Mouse (Mus musculus) midbrain, embryonic 12.5 days (tissue): Measurements from ENCODE around the gene Cnga3. TPM values are rescaled to one million over a fixed set of nuclear protein-coding genes. Genes with fewer than 3 reads are reported as not detected.
A peak's percentile ranks its signal among the peaks of the same experiment; 100 is the strongest.

Source experiments
- ATAC-seq: fragments of 200-750 bp; cut with Nextera tagmentation; 2 replicates; pipeline ENCODE4 v1.8.0; 2017; ENCODE audit warnings: low read depth, moderate TSS enrichment, moderate library complexity; ENCODE audit not compliant: low FRiP score
- H3K27ac ChIP-seq: fragments of 300-500 bp; sonication (generic); replicated peaks from 2 replicates; pipeline ENCODE4 v1.5.1; 2016; ENCODE audit warnings: mild to moderate bottlenecking
- H3K27me3 ChIP-seq: fragments of 300-500 bp; sonication (generic); 2 replicates; pipeline ENCODE4 v1.6.1; 2016; ENCODE audit warnings: mild to moderate bottlenecking
- H3K36me3 ChIP-seq: fragments of 300-500 bp; sonication (generic); 2 replicates; pipeline ENCODE4 v1.6.1; 2016
- H3K4me1 ChIP-seq: fragments of 300-500 bp; sonication (generic); 2 replicates; pipeline ENCODE4 v1.6.1; 2016
- H3K4me2 ChIP-seq: fragments of 300-500 bp; sonication (generic); replicated peaks from 2 replicates; pipeline ENCODE4 v1.6.1; 2016; ENCODE audit warnings: mild to moderate bottlenecking, moderate library complexity
- H3K4me3 ChIP-seq: fragments of 300-500 bp; sonication (generic); 2 replicates; pipeline ENCODE4 v1.5.1; 2016; ENCODE audit warnings: mild to moderate bottlenecking
- H3K9ac ChIP-seq: fragments of 300-500 bp; sonication (generic); replicated peaks from 2 replicates; pipeline ENCODE4 v1.6.1; 2016; ENCODE audit warnings: mild to moderate bottlenecking, moderate library complexity
- H3K9me3 ChIP-seq: fragments of 300-500 bp; sonication (generic); 2 replicates; pipeline ENCODE4 v1.6.1; 2016; ENCODE audit warnings: mild to moderate bottlenecking
- WGBS: fragments of 180-500 bp; shearing (Covaris S2); methylation state at CpG from one replicate; pipeline ENCODE4 v1.1.7; 2016; 5-methylcytosine and 5-hydroxymethylcytosine counted together
- polyA plus RNA-seq: library from polyadenylated mRNA; unstranded; fragments of >200 nt; fragmentation: Nextera tagmentation; extraction: Ambion mirVana; gene quantifications from 2 replicates; pipeline ENCODE4 v1.2.1, GENCODE M21; 2016

The Cnga3 gene
- 0.15 TPM in 1 of 2 replicates, not detected in the other for polyA plus RNA-seq

DNA sequence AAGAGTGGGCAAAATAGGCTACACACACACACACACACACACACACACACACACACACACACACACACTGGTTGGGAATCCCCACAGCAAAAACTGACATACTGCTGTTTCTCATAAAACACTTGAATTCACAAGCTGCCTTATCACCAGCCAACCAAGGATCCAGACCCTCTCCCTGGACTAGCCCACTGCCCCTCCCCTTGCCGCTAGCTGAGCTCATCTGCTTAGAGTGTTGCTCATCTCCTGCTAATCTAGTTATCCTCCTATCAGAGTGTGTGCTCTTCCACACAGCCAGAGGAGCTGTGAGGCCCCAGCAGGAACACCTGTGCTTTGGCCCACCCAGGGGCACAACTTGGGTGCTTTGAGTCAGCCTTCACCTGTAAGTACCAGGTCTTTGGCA, at the start of gene Cnga3:
Gene Cnga3, plus strand, starts transcription at position 291 of the 400 bp plus-strand sequence.
- Histone ChIP-seq H3K4me1 (peaks cover 6% of the 10 kb centered on the region; the same call in 1 of the 2 replicates), H3K9ac (no peak within 1 kb of the TSS), H3K27ac (no peak within 1 kb of the TSS), H3K4me3 (no peak within 1 kb of the TSS), H3K4me2 (no peak within 1 kb of the TSS), H3K36me3 (no peaks in the 10 kb centered on the region), H3K9me3 (no peaks in the 10 kb centered on the region), H3K27me3 (peaks cover 4% of the 10 kb centered on the region)
- no peak for ATAC-seq
- WGBS, result 50% methylated on average over 1 of the region's 1 CpGs

DNA sequence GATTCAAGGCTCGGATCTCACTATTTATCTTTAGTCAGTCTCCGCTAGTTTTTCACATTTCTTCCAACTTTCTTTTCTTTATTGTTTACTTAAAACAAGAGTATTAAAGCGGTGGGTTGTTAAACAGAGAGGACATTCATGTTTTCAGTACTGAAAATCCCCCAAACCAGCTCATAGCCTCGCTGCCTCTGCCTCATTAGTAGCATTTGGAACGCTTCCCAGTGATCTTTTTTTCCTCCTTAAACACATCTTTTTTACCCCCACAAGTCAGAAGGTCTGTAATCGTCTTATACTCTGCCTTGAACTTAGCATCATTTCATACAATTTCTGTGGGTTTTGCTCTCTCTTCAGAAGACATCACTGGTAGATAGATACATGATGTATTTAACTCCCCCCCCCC, 48.2 kb upstream of the Cnga3 start:
- Histone ChIP-seq H3K4me2 (no peak overlapping the region), H3K36me3 (no peaks in the 10 kb centered on the region), H3K27me3 (no peaks in the 10 kb centered on the region), H3K9me3 (no peaks in the 10 kb centered on the region), H3K4me1 (no peaks in the 10 kb centered on the region), H3K9ac (no peak overlapping the region), H3K27ac (no peak overlapping the region), H3K4me3 (no peak overlapping the region)
- WGBS, result 65% methylated on average over 6 of the region's 6 CpGs
- ATAC-seq, result no peak

DNA sequence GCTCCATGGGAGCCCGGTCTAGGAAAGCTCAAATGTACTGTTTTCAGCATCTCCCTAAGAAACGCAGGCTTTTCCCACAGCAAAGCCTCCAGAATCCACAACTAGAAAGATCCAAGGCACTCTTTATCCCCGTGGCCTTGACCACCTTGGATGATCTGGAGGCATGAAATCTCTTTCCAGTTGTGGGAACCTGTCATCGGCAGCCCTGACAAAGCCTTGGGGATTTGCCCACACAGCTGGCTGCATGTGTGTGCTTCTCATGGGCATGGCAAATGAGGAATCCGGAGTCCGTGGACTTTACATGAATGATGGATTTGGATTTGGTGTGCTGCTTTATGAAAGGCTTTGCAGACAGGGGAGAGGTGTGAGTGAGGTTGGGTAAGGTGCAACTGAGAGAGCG, 46.3 kb upstream of the Cnga3 start:
- ATAC-seq, result no peak
- H3K36me3 ChIP-seq, result no peaks in the 10 kb centered on the region
- H3K9ac ChIP-seq, result no peak overlapping the region
- no peaks in the 10 kb centered on the region for H3K9me3 ChIP-seq
- H3K27ac ChIP-seq, result no peak overlapping the region
- WGBS, result 79% methylated on average over 7 of the region's 7 CpGs
- H3K4me2 ChIP-seq, result no peak overlapping the region
- H3K27me3 ChIP-seq, result no peaks in the 10 kb centered on the region
- H3K4me3 ChIP-seq, result no peak overlapping the region
- no peaks in the 10 kb centered on the region for H3K4me1 ChIP-seq

DNA sequence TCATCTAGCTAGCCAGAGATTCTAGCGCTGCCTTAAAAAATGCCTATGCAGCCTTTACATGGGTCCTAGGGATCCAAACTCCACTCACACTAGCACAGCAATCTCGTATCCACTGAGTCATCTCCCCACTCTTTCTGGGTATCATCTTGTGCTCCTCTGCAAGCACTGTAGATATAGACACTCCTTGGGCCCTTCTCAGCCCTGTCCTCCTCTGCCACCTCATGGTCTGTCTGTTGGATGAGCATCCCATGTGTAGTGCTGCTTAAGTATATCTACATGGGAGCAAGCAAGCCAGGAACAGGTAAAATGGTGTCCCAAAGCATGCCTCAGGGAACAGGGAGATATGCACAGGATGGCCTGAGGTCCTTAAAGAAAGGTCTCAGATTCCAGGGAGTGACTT, 36.4 kb upstream of the Cnga3 start:
- ATAC-seq, result no peak
- no peaks in the 10 kb centered on the region for H3K36me3 ChIP-seq
- H3K9ac ChIP-seq, result no peak overlapping the region
- no peak overlapping the region for H3K4me3 ChIP-seq
- H3K4me1 ChIP-seq, result no peaks in the 10 kb centered on the region
- H3K9me3 ChIP-seq, result no peaks in the 10 kb centered on the region
- no peaks in the 10 kb centered on the region for H3K27me3 ChIP-seq
- H3K4me2 ChIP-seq, result no peak overlapping the region
- WGBS, result 84% methylated on average over 2 of the region's 2 CpGs
- no peak overlapping the region for H3K27ac ChIP-seq

DNA sequence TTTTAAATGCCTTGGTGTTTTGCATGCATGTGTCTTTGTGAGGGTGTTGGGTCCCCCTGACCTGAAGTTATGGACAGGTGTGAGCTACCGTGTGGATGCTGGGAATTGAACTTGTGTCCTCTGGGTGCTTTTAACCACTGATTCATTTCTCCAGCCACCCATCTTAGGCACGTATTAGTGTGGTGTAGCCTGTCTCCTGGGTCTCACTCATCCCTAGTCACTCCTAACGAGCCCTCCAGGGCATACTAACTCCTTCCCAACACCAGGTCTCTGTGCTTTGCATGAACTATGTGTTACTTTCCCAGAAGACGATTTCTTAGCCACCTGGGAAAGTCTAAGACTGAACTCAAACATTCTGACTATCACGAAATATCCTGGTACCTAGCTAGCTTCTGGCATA, 34.4 kb upstream of the Cnga3 start:
- Histone ChIP-seq H3K9ac (no peak overlapping the region), H3K36me3 (no peaks in the 10 kb centered on the region), H3K27ac (no peak overlapping the region), H3K9me3 (no peaks in the 10 kb centered on the region), H3K4me1 (no peaks in the 10 kb centered on the region), H3K27me3 (no peaks in the 10 kb centered on the region), H3K4me3 (no peak overlapping the region), H3K4me2 (no peak overlapping the region)
- ATAC-seq, result no peak
- 66% methylated on average over 5 of the region's 5 CpGs for WGBS

DNA sequence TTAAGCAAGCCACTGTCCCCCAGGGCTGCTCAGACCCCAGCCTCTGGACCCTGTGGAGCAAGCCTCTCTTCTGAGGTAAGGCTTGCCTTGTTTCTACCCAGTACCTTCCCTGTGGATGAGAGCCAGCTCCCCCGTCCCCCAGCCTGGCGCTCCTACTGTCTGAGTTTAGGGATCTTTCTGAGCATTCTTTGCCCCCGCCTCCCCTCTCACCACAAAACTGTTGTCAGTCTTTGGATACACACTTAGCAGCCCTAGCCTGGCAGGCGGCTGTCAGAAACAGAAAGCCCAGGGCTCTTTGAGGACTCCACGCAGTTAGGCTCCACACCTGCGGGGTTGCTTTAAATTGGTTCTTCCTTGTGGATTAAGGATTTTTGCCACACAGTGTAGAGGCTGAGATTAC, 27.2 kb upstream of the Cnga3 start:
- peaks cover 10% of the 10 kb centered on the region for H3K4me1 ChIP-seq

DNA sequence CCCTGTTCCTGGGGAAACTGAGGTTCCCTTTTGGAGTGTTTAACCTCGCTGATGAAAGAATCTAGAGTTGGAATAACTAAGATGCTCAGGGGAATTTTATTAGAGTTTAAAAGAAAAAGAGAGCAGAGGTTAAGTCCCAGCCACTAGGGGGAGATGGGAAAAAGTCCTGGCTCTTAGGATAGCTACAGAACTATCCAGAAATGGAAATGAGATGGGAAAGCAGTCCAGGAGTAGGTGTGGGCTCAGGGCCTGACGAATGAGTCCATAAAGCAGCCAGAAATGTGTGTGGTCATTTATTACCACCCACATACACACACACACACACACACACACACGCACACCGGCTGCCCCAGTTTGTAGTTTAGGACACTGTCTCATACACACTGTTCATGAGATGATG, 19.6 kb upstream of the Cnga3 start:
- no peaks in the 10 kb centered on the region for H3K4me1 ChIP-seq
- H3K4me3 ChIP-seq, result no peak overlapping the region
- H3K27me3 ChIP-seq, result no peaks in the 10 kb centered on the region
- H3K9me3 ChIP-seq, result no peaks in the 10 kb centered on the region
- H3K27ac ChIP-seq, result no peak overlapping the region
- H3K9ac ChIP-seq, result no peak overlapping the region
- H3K4me2 ChIP-seq, result no peak overlapping the region
- no peak for ATAC-seq
- 66% methylated on average over 4 of the region's 4 CpGs for WGBS
- no peaks in the 10 kb centered on the region for H3K36me3 ChIP-seq

More for the DNA sequence above, 27.2 kb upstream of the Cnga3 start:
- no peaks in the 10 kb centered on the region for H3K9me3 ChIP-seq
- no peaks in the 10 kb centered on the region for H3K27me3 ChIP-seq
- no peak overlapping the region for H3K4me2 ChIP-seq
- ATAC-seq, result no peak
- no peaks in the 10 kb centered on the region for H3K36me3 ChIP-seq
- no peak overlapping the region for H3K27ac ChIP-seq
- H3K4me3 ChIP-seq, result no peak overlapping the region
- 63% methylated on average over 6 of the region's 6 CpGs for WGBS
- H3K9ac ChIP-seq, result no peak overlapping the region

DNA sequence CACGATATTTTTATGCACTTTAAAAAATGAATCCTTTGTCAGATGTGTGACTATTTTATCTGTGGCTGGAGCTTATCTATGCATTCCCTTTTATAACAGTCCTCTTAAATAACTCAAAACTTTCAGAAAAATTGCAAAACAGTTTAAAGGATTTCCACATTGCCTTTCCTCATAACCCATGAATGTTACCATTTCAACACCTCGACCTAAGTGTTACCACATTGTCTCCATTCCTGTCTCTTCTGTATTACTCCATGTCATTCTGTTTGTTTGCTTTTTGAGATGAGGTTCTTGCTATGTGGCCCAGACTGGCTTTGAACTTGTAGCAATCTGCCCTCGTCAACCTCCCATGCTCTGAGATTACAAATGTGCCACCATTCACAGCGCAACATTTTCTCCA, 12.8 kb upstream of the Cnga3 start:
- no peak overlapping the region for H3K4me2 ChIP-seq
- H3K4me3 ChIP-seq, result no peak overlapping the region
- H3K36me3 ChIP-seq, result no peaks in the 10 kb centered on the region
- H3K27ac ChIP-seq, result no peak overlapping the region
- H3K4me1 ChIP-seq, result no peaks in the 10 kb centered on the region
- WGBS, result 92% methylated on average over 4 of the region's 4 CpGs
- no peak overlapping the region for H3K9ac ChIP-seq
- no peaks in the 10 kb centered on the region for H3K27me3 ChIP-seq
- ATAC-seq, result no peak
- no peaks in the 10 kb centered on the region for H3K9me3 ChIP-seq

DNA sequence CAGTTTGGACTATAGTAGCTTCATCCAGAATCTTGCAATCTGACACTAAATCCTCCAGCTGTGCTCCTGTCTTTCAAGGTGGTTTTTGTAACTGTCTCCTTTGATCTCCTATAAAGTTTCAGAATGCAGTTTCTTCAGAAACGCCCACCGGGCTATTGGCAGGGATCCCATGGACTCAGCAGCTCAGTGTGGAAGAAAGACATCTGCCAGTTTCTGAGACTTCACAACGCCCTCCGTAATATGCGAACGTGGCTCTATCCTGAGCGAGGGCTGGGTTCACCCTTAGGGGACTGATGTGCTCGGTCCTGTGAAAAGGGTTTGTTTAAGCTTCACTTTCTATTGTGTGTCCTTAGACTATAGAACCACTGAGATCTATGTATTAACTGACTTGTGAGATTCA, 6.5 kb upstream of the Cnga3 start:
- H3K4me2 ChIP-seq, result no peak overlapping the region
- H3K9ac ChIP-seq, result no peak overlapping the region
- no peak overlapping the region for H3K27ac ChIP-seq
- no peaks in the 10 kb centered on the region for H3K36me3 ChIP-seq
- H3K27me3 ChIP-seq, result no peaks in the 10 kb centered on the region
- no peak overlapping the region for H3K4me3 ChIP-seq
- no peaks in the 10 kb centered on the region for H3K9me3 ChIP-seq
- WGBS, result 81% methylated on average over 8 of the region's 8 CpGs
- no peak for ATAC-seq
- H3K4me1 ChIP-seq, result no peaks in the 10 kb centered on the region

DNA sequence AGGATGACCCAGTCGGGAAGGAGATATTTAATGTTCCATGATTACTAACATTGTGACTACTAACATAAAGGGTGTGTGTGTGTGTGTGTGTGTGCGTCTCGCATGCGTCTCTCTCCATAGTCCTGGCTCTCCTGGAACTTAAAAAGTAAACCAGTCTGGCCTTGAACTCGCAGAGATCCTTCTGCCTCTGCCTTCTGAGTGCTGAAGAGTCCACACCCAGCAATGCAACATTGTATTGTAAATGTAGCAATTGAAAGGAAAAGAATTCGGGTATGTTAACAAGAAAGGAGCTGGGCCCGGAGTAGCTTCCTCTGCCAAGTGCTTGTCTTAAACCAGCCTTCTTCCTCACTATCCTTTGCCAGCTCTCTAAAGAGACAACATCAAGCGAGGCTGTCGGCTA, 1.9 kb upstream of the Cnga3 start:
- Histone ChIP-seq H3K36me3 (no peaks in the 10 kb centered on the region), H3K4me1 (no peaks in the 10 kb centered on the region), H3K9ac (no peak overlapping the region), H3K4me2 (no peak overlapping the region), H3K27me3 (0 out of 2 replicates have a peak, but pooled peaks cover 4% of the 10 kb centered on the region), H3K27ac (no peak overlapping the region), H3K9me3 (no peaks in the 10 kb centered on the region), H3K4me3 (no peak overlapping the region)
- 89% methylated on average over 9 of the region's 9 CpGs for WGBS
- ATAC-seq, result no peak

DNA sequence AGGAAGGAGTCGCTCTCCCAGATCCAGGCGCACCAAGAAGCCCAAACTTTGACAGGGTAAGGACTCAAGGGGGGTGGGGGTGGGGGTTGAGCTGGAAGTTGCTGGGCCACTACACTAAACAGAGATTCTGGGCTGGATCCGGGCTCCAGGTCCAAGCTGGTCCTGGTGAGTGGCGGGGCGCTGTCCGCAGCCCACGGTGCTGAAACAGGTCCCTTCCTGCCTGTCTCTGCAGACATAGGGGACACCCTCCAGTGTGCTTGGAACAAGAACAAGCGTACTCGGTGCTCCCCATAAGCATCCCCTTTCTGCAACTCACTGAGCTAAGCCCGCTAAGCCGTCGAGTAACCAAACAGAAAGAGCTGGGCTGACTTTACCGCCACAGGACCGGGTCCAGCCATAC, 4.2 kb downstream of the Cnga3 start:
- Histone ChIP-seq H3K4me3 (no peak overlapping the region), H3K4me1 (peaks cover 22% of the 10 kb centered on the region), H3K9me3 (no peaks in the 10 kb centered on the region), H3K9ac (no peak overlapping the region), H3K4me2 (peak overlapping the region; percentile 17), H3K36me3 (no peaks in the 10 kb centered on the region), H3K27me3 (peaks cover 4% of the 10 kb centered on the region), H3K27ac (no peak overlapping the region)
- WGBS, result 3% methylated on average over 13 of the region's 14 CpGs
- no peak for ATAC-seq

DNA sequence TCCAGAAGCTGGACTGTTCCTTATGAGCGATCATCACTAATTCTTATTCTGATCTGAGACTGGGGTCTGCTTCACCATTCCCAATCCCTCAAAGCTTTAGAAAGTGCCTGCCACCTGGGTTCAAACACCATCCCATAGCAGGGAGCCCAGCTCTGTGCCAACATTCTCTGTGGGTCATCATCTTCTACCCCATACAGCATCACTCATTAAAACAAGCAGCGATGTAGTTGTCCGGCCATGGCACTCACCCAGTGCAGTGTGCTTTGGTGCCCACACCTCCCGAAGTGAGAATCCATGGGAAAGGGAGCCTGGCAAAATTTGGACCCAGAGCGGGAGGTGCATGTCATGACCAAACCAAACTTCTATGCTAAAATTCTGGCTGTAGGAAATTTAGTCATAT, 5.4 kb downstream of the Cnga3 start:
- 88% methylated on average over 5 of the region's 5 CpGs for WGBS
- Histone ChIP-seq H3K36me3 (no peaks in the 10 kb centered on the region), H3K4me2 (peak overlapping the region; percentile 18; the same call in 1 of the 2 replicates), H3K9ac (no peak overlapping the region), H3K27ac (no peak overlapping the region; the same call in 1 of the 2 replicates), H3K4me3 (no peak overlapping the region), H3K4me1 (peaks cover 22% of the 10 kb centered on the region), H3K27me3 (peaks cover 4% of the 10 kb centered on the region), H3K9me3 (no peaks in the 10 kb centered on the region)
- no peak for ATAC-seq

DNA sequence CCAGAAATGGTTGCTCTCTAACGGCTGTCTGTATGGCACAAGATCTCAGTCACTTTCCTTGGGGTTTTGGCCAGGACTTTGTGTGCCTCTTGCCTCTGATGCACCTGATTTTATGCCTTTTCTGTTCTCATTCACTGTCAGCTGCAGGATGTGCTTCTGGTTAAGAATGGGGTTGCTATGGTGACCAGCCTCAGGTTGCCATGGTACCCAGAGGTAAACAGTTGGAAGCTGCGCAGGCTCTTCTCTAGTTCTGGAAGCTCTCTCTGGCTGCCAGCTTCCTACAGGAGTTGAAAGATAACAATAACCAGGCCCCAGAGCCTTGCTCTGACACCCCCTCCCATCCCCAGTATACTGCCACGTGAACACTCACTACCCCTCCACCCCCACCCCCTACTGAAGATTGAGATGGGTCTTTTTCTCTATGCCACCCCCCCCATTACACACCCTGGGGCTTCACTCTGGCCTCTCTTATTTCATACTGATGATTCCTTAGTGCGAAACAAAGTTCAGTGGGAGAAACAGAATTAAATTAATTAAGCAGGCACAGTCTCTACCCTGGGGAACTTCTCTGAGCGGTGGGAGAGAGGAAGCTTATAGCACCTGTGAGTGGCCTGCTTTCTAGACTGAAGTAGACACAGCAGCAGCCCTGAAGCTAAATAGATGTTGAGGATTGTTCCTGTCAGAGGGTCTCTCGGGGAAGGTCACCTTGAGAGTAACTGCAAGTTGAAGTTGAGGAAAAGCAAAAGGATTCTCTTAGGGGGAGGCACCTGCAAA, 6.1 kb downstream of the Cnga3 start:
- peaks cover 1% of the 10 kb centered on the region for H3K27me3 ChIP-seq
- 41% methylated on average over 6 of the region's 6 CpGs for WGBS
- H3K4me2 ChIP-seq, result peak overlapping the region; percentile 18; the same call in 1 of the 2 replicates
- no peak overlapping the region for H3K9ac ChIP-seq
- no peak overlapping the region for H3K4me3 ChIP-seq
- H3K27ac ChIP-seq, result no peak overlapping the region; the same call in 1 of the 2 replicates
- peak; percentile 86 for ATAC-seq
- peaks cover 22% of the 10 kb centered on the region for H3K4me1 ChIP-seq
- no peaks in the 10 kb centered on the region for H3K36me3 ChIP-seq
- H3K9me3 ChIP-seq, result no peaks in the 10 kb centered on the region
